Mouse (Mus musculus): Measurements from ENCODE around the gene Cyp2d22. TPM values are rescaled to one million over a fixed set of nuclear protein-coding genes. Genes with fewer than 3 reads are reported as not detected.

The Cyp2d22 gene
- total RNA-seq, 2 experiments from 2014 or later: 10.8 to 14.5 TPM

DNA sequence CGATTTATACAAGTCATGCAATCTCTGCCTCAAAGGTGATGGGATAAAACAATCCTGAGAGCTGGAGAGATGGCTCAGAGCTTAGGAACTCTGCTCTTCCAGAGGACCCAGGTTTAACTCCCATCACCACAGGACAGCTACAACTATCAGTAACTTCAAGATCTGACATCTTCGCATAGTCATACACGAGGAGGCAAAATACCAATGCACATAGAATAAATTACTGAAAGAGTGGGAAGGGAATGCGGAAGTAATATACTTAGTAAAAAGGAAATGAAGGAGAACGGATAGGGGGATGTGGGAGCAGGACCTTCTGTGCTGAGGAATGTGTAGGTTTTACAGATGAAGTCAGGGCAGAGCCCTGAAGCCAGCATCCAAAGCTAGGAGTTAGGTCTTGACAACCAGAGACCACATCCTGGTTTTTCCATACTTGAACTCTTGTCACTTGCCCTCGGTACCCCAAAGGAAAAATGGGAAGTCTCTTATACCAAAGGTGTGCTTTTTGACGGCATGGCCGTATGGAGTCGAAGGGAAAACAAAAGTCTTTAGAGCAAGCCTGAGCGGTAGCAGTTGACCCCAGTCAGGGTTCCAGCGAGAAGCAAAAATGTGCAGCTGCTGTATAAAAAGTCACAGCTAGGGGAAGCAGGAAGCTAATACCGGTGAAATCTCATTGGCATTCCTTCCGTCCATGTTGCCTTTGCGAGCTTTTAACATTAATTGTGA is 33.3 kb downstream of the Cyp2d22 start:
- no peak for DNase-seq

DNA sequence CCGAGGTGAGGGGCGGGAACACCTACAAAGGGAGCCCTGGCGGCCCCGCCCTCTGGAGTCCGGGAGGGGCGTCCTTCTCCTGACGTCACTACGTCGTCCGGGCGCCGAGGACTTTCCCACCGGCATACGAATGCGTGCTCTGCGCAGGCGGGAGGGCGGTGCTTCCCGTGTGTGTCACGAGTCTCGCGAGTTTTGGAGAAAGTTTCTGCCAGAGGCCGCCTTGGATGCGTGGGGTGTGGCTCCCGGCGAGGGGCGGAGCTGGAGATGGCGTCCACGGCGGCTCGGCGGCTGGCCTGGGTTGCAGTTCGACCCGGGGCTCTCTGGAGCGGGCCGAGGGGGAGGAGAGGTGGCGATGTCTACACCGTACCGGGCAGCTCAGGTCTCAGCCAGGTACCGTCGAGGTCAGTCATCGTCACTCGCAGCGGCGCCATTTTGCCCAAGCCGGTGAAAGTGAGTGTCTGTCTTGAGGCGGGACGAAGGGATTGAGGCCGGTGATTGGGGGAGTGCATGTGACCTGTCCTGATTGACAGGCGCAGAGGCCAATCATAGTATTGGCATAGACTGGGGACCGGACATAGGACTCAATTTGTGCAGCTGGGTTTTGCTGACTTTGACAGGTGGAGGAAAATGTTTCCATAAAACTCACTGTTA is 34.1 kb downstream of the Cyp2d22 start:
- DNase-seq: peak; percentile 95

DNA sequence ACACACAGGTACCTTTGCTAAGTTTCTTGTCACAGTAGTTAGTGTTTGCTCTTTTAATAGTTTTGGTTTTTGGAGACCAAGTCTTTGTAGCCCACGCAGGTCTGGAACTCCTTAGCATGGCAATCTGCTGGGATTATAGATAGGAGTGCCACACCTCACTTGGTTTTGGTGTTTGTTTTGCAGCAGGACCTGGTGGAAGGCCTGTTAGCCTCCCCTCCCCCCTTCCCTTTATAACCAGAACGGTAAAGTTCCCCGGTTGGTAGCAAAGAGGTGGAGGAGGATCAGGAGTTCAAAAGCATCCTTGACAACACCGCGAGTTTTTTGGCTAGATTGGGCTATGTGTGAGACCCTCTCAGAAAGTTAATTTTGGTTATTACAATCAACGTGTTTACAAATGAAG is 35.1 kb downstream of the Cyp2d22 start:
- DNase-seq: no peak

DNA sequence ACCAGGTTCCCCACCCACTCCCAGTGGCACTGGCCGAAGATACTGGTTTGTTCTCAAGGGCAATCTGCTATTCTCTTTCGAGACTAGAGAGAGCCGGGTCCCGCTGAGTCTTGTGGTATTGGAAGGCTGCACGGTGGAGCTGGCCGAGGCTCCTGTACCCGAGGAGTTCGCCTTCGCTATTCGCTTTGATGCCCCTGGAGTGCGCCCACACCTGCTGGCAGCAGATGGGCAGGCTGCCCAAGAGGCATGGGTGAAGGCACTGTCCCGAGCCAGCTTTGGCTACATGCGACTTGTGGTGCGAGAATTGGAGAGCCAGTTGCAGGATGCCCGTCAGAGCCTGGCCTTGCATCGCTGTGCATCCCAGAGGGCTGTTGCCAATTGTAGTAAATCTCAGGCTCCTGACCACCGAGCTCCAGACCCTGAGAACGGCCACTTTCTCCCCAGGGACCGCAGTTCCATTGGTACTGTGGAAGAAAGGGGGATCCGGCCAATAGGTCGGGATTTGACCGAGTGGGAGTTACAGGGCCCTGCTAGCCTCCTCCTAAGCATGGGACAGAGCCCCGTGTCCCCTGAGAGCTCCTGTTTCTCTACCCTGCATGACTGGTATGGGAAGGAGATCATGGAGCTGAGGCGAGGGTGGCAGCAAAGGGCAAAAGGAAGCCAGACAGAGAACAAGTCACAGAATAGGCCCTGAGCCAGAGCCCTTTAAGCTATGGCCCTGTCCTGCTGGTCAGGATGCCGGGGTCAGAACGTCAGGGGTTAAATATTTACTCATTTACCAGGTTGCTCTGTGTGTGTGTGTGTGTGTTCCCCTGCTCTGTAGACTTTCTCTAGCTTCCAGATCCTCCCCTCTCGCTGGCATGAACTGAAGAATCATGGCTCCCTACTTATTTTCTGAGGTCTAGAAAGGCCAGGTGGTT is 36.4 kb downstream of the Cyp2d22 start:
- DNase-seq: no peak

- DNase-seq: no peak
Measured at GRCm38 (mm10) chr15:82342543-82342935, 37.5 kb downstream of the Cyp2d22 start.

DNA sequence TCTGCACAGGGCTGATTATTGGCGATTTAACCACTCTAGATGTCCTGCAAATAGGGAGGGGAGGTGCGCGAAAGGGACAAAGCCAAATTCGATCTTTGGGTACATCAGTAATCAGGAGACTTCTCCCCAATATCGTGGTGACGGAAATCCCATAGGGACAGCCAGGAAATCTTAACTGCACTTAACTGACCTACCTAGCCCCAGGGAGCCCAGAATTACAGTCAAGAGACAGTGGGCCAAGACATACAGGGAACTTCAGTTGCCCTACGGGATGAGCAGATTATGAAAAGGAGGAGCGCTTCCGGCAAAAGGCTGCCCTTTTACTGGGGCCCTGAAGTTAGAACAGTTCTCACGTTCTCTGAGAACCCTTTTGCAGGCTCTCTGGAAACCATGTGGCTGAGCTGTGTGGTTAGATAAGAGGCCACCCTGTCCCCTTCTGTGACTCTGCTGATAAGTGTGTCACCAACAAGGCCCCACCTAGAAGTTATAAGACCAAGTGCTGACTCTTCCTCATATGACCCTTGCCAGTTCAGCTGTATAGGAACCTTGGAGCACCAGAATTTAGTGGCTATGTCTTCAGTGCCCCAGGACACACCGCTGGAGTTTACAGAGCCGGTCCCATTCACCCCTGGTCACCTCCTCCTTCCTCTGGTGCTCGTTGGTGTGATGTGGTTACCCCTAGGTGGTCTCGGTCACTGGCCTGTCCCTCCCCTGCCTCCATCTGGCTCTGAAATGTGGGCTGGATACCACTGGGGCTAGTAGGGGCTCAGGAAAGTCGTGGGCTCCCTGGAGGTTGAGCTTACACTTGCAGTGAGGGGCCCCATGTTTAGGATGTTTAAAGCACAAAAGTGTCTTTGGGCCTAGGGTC is 38.2 kb downstream of the Cyp2d22 start:
- DNase-seq: no peak

- DNase-seq: peak; percentile 74
Measured at GRCm38 (mm10) chr15:82341036-82341501, 39.0 kb downstream of the Cyp2d22 start.

DNA sequence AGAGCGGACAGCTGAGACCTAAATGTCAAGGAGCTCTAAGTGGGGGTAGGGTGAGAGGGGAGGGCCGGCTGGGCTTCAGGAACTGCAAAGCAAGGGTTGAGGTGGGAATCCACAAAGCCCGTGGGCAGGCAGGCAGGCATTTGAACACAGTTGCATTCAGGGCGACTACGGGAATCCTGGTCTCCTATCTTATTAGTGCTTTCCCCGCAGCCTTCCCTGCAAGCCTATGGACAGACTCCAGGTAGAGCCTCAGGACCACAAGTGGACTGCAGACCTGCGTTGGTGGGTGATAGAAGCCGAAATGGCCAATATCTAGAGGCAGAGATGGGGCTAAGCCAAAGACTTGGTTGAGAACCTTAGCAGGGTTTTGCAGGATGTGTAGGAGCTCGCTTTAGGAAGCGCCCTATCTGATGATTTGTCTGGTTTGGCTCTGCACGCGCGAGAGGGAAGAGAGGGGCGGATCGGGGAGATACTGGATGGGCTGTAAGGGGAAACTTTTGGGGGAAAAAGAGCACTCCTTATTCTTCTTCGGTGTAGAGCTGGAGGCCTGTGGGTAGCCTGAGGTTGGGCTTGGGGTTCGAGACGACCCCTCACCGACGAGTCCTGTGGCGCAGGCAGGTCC is 39.5 kb downstream of the Cyp2d22 start:
- DNase-seq: no peak

DNA sequence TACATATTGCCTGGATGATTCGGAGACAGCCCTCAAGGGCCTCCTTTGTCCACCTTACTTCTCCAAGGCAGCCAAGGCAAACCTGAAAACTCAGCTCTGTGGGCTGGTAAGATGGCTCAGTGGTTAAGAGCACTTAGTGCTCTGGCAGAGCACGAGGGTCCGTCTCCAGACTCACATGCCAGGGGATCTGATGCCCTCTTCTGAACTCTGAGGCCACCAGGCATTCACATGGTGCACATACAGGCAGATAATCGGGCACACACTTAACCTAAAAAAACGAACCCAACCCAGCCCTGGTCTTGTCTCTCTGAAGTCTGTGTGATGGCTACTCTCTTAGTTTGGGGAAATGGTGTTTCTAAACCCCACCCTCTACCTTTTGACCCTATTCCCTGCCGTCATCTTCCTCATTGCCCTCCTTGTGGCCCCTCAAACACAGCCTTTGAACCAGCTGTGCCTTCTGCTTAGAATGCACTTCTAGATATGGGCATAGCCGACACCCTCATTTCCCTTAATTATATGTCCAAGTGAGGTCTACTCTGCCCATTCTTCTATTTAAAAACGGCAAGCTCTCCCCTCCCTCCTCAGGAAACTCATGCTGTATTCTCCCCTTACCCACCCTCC is 40.3 kb downstream of the Cyp2d22 start:
- DNase-seq: no peak

DNA sequence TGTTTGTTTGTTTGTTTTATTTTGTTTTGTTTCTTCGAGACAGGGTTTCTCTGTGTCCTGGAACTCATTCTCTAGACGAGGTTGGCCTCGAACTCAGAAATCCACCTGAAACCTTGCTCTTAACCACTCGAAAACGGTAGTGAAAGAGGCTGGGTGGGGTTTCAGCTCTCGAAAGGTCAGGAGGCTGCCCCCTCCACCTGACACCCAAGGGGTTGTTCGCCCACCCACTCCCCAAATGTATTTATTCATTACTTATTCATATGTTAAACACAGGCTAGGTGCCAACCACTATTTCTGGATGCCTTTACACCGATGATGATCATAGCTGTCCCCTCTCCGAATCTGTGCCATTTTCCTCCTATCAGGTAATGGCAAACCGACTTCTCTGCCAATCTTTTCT is 40.9 kb downstream of the Cyp2d22 start:
- no peak for DNase-seq

GRCm38 (mm10) chr15:82338593-82339112 is 41.4 kb downstream of the Cyp2d22 start, which contains the start of the genes Naga, Pheta2 and Smdt1:
Gene Naga, minus strand, starts transcription at chr15:82338925.
Gene Pheta2, plus strand, starts transcription at chr15:82338942.
Gene Smdt1, plus strand, starts transcription at chr15:82338959.
- DNase-seq: peak; percentile 97

GRCm38 (mm10) chr15:82337875-82338274 is 42.2 kb downstream of the Cyp2d22 start:
- no peak for DNase-seq

GRCm38 (mm10) chr15:82336629-82337028 is 43.4 kb downstream of the Cyp2d22 start:
- DNase-seq: no peak

DNA sequence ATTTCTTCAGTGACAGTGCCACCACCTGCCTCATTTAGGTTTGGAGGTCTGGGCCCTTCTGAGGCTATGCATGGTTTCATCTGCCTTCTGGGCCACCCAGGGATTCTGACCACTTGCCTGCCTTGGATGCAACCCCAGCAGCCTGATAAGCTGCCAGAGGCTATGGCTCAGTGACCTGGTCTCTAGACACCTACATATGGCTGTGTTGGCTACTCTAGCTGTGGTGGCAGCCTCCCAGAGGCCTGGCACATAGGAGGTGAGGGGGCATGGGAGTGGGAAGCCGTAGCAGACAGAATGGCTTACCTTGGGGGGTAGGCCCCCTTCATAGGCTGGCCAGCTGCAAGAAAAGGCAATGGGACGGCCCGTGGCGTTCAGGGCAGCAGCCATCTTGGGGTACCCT is 44.9 kb downstream of the Cyp2d22 start:
- no peak for DNase-seq

DNA sequence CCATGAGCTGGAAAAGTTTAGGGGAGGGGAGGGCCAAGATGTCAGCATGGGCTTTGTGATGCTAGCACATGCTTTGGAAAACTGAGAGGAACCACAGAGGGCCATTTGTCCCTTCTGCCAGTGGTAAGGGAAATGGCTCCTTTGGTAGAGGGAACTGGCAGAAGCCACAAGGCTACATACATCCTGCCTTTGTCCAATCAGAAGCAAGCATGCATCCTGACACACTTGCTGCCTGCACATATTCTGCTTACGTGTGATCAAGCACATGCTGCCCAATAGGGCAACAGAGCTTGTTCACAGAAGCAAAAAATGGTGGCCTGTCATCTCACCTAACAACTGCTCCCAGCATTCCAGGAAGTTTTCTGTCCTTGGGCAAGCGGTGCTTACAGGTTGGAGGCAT is 54.7 kb downstream of the Cyp2d22 start:
- no peak for DNase-seq

DNA sequence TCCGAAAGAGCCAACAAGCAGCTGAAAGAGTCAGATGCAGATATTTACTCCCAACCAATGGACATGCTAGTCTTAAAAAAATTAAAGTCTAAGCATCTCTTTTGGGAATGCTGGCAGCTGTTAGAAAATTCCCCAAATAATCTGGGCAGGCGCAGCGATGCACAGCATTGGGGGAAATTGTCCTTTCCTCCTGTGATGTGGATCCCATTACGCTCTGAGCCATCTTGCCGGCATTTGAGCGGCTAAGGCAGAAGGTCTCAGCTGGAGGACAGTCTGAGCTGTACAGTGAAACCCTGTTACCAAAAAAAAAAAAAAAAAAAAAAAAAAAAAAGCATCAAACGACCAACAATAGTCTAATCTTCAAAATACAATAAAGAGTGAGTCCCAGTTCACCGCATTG is 57.9 kb downstream of the Cyp2d22 start:
- DNase-seq: no peak
